ENCODE assay signal across 8 mouse cellular contexts in genomic region chr5:129669453-129670035, GRCm38 (mm10). TPM values are rescaled to one million over a fixed set of nuclear protein-coding genes. Genes with fewer than 3 reads are reported as not detected.
DNase-seq lines count a peak whose midpoint lies in the region; ATAC-seq and TF ChIP-seq lines count a peak whose summit lies in the region.

No protein-coding gene starts in this region.

- H3K27me3 ChIP-seq in embryonic facial prominence, embryonic 11.5 days (ENCODE audit: control insufficient read depth, insufficient read depth, low read length), result no peaks in the 10 kb centered on the region
- no peaks in the 10 kb centered on the region for H3K27me3 ChIP-seq in intestine, embryonic 14.5 days (replicated peaks; ENCODE audit: control insufficient read depth, insufficient read depth, low read length)
- H3K27me3 ChIP-seq in midbrain, embryonic 13.5 days, result no peaks in the 10 kb centered on the region

- WGBS in lung, adult 2 months, result under 1% methylated on average over 31 of the region's 31 CpGs
- 2% methylated on average over 31 of the region's 31 CpGs for WGBS in embryonic facial prominence, embryonic 11.5 days
- under 1% methylated on average over 31 of the region's 31 CpGs for WGBS in intestine, embryonic 14.5 days
- WGBS in midbrain, embryonic 13.5 days, result 1% methylated on average over 31 of the region's 31 CpGs

- TF ChIP-seq POLR2A in lung, adult 2 months (IDR thresholded peaks at IDR 0.05; ENCODE audit: borderline replicate concordance, extremely low read depth, low read depth, low read length), result no peak

- H3K4me1 ChIP-seq in lung, adult 2 months (ENCODE audit: control insufficient read depth, insufficient read depth, low read length), result 0 out of 2 replicates have a peak, but pooled peaks cover 3% of the 10 kb centered on the region
- no peaks in the 10 kb centered on the region for H3K4me1 ChIP-seq in embryonic facial prominence, embryonic 11.5 days (ENCODE audit: control insufficient read depth, insufficient read depth, low read length)
- H3K4me1 ChIP-seq in intestine, embryonic 14.5 days (replicated peaks; ENCODE audit: control insufficient read depth, insufficient read depth, low read length), result peaks cover 7% of the 10 kb centered on the region; the same call in 1 of the 2 replicates
- H3K4me1 ChIP-seq in midbrain, embryonic 13.5 days (replicated peaks), result peaks cover 14% of the 10 kb centered on the region

- no peaks in the 10 kb centered on the region for H3K9me3 ChIP-seq in embryonic facial prominence, embryonic 11.5 days (replicated peaks; ENCODE audit: control insufficient read depth, low read length)
- H3K9me3 ChIP-seq in intestine, embryonic 14.5 days (ENCODE audit: control insufficient read depth, low read length), result peaks cover 3% of the 10 kb centered on the region; the same call in 1 of the 2 replicates
- peaks cover 9% of the 10 kb centered on the region; the same call in 1 of the 2 replicates for H3K9me3 ChIP-seq in midbrain, embryonic 13.5 days

- peak overlapping the region; percentile 92 for H3K9ac ChIP-seq in embryonic facial prominence, embryonic 11.5 days (replicated peaks; ENCODE audit: low read length)
- H3K9ac ChIP-seq in intestine, embryonic 14.5 days (ENCODE audit: low read length), result peak overlapping the region; percentile 82
- peak overlapping the region; percentile 85 for H3K9ac ChIP-seq in midbrain, embryonic 13.5 days (replicated peaks)

- no peak for TF ChIP-seq CTCF in lung, adult 2 months (IDR thresholded peaks at IDR 0.05; ENCODE audit: insufficient read depth, low read length)

- H3K36me3 ChIP-seq in embryonic facial prominence, embryonic 11.5 days (replicated peaks; ENCODE audit: control insufficient read depth, insufficient read depth, low read depth, low read length), result no peaks in the 10 kb centered on the region
- no peaks in the 10 kb centered on the region for H3K36me3 ChIP-seq in intestine, embryonic 14.5 days (ENCODE audit: control insufficient read depth, insufficient read depth, low read length)
- no peaks in the 10 kb centered on the region for H3K36me3 ChIP-seq in midbrain, embryonic 13.5 days

- peak overlapping the region; percentile 96 for H3K4me3 ChIP-seq in lung, adult 2 months (replicated peaks; ENCODE audit: extremely low read depth, low read depth, low read length)
- H3K4me3 ChIP-seq in embryonic facial prominence, embryonic 11.5 days (ENCODE audit: low read depth, low read length), result peak overlapping the region; percentile 83
- H3K4me3 ChIP-seq in intestine, embryonic 14.5 days (ENCODE audit: low read depth, low read length), result peak overlapping the region; percentile 71
- H3K4me3 ChIP-seq in midbrain, embryonic 13.5 days (replicated peaks), result peak overlapping the region; percentile 73

- no peak for DNase-seq in lung, adult 2 months
- DNase-seq in lung, postnatal 36 days, result no peak
- no peak for DNase-seq in embryonic facial prominence, embryonic 11.5 days (ENCODE audit: low spot score)
- no peak for DNase-seq in intestine, embryonic 14.5 days (ENCODE audit: low spot score)
- DNase-seq in layer of hippocampus, postnatal 36 days, result no peak
- no peak for DNase-seq in right cerebral cortex, postnatal 25 days
- DNase-seq in adrenal gland, postnatal 36 days, result no peak

- ATAC-seq in embryonic facial prominence, embryonic 11.5 days (replicated peaks; ENCODE audit: insufficient number of reproducible peaks, low FRiP score, low TSS enrichment, low read depth), result peak; percentile 73
- ATAC-seq in intestine, embryonic 14.5 days (replicated peaks; ENCODE audit: low FRiP score, low TSS enrichment, low read depth), result peak; percentile 76
- peak; percentile 11; the same call in 1 of the 2 replicates for ATAC-seq in midbrain, embryonic 13.5 days

- peak overlapping the region; percentile 44 for H3K4me2 ChIP-seq in embryonic facial prominence, embryonic 11.5 days (ENCODE audit: low read depth, low read length)
- peak overlapping the region; percentile 90 for H3K4me2 ChIP-seq in intestine, embryonic 14.5 days (ENCODE audit: low read length)
- H3K4me2 ChIP-seq in midbrain, embryonic 13.5 days (replicated peaks), result peak overlapping the region; percentile 71

- H3K27ac ChIP-seq in embryonic facial prominence, embryonic 11.5 days (replicated peaks; ENCODE audit: low read depth, low read length), result no peak overlapping the region
- no peak overlapping the region for H3K27ac ChIP-seq in intestine, embryonic 14.5 days (ENCODE audit: low read depth)
- H3K27ac ChIP-seq in midbrain, embryonic 13.5 days, result peak overlapping the region; percentile 22; the same call in 1 of the 2 replicates

RNA-seq across cellular contexts. Expression of gene Zfp11, which starts 0.4 kb away (rescaled TPM):
- polyA plus RNA-seq in lung, adult 2 months (2012; rRNA removed), result 1.6 and 2.1 TPM in 2 replicates
- 5.5 and 5.6 TPM in 2 replicates for polyA plus RNA-seq in embryonic facial prominence, embryonic 11.5 days (2014; fragmentation: Nextera tagmentation; extraction: Ambion mirVana)
- polyA plus RNA-seq in intestine, embryonic 14.5 days (2014; fragmentation: Nextera tagmentation; extraction: Ambion mirVana), result 4.0 and 4.1 TPM in 2 replicates
- polyA plus RNA-seq in midbrain, embryonic 13.5 days (2015; fragmentation: Nextera tagmentation; extraction: Ambion mirVana), result 8.7 and 8.9 TPM in 2 replicates
- 1 to 10 TPM; 7.4 to 7.7 TPM for total RNA-seq in layer of hippocampus, postnatal 36 days (2021)
- 1 to 10 TPM; 2.3 to 3.3 TPM for total RNA-seq in adrenal gland, postnatal 36 days (2021)

RNA-seq across cellular contexts. Expression of gene Sept14, which starts 38.8 kb away (rescaled TPM):
- polyA plus RNA-seq in lung, adult 2 months (2012; rRNA removed), result not detected in 2 replicates
- not detected in 2 replicates for polyA plus RNA-seq in embryonic facial prominence, embryonic 11.5 days (2014; fragmentation: Nextera tagmentation; extraction: Ambion mirVana)
- polyA plus RNA-seq in intestine, embryonic 14.5 days (2014; fragmentation: Nextera tagmentation; extraction: Ambion mirVana), result not detected in 2 replicates
- polyA plus RNA-seq in midbrain, embryonic 13.5 days (2015; fragmentation: Nextera tagmentation; extraction: Ambion mirVana), result not detected in 2 replicates
- total RNA-seq in layer of hippocampus, postnatal 36 days (2021), result not detected
- total RNA-seq in adrenal gland, postnatal 36 days (2021), result not detected

RNA-seq across cellular contexts. Expression of gene Mrps17, which starts 45.8 kb away (rescaled TPM):
- 57.2 and 61.3 TPM in 2 replicates for polyA plus RNA-seq in lung, adult 2 months (2012; rRNA removed)
- polyA plus RNA-seq in embryonic facial prominence, embryonic 11.5 days (2014; fragmentation: Nextera tagmentation; extraction: Ambion mirVana), result 204 and 216 TPM in 2 replicates
- polyA plus RNA-seq in intestine, embryonic 14.5 days (2014; fragmentation: Nextera tagmentation; extraction: Ambion mirVana), result 211 and 218 TPM in 2 replicates
- polyA plus RNA-seq in midbrain, embryonic 13.5 days (2015; fragmentation: Nextera tagmentation; extraction: Ambion mirVana), result 189 TPM in 2 replicates
- total RNA-seq in layer of hippocampus, postnatal 36 days (2021), result 10 to 100 TPM; 75.0 to 87.6 TPM
- total RNA-seq in adrenal gland, postnatal 36 days (2021), result 100 to 1,000 TPM in 1 of 2 experiments, 10 to 100 TPM in 1; 80.7 to 106 TPM

RNA-seq across cellular contexts. Expression of gene Nipsnap2, which starts 55.3 kb away (rescaled TPM):
- 37.6 and 51.5 TPM in 2 replicates for polyA plus RNA-seq in lung, adult 2 months (2012; rRNA removed)
- 85.1 and 92.1 TPM in 2 replicates for polyA plus RNA-seq in embryonic facial prominence, embryonic 11.5 days (2014; fragmentation: Nextera tagmentation; extraction: Ambion mirVana)
- polyA plus RNA-seq in intestine, embryonic 14.5 days (2014; fragmentation: Nextera tagmentation; extraction: Ambion mirVana), result 101 and 103 TPM in 2 replicates
- 84.1 and 94.5 TPM in 2 replicates for polyA plus RNA-seq in midbrain, embryonic 13.5 days (2015; fragmentation: Nextera tagmentation; extraction: Ambion mirVana)
- total RNA-seq in layer of hippocampus, postnatal 36 days (2021), result 10 to 100 TPM; 75.4 to 76.4 TPM
- total RNA-seq in adrenal gland, postnatal 36 days (2021), result 100 to 1,000 TPM; 116 to 140 TPM

Comparison
In these comparisons a context has a peak if more than half of its experiments do, and no peak if none do; other contexts are left out.
1. ATAC-seq: peak in every context shown above with its lines; median percentile 76 in intestine, embryonic 14.5 days; 73 in embryonic facial prominence, embryonic 11.5 days; 11 in midbrain, embryonic 13.5 days.